20 mouse cellular contexts compared by ENCODE assay signal in the genomic region with DNA sequence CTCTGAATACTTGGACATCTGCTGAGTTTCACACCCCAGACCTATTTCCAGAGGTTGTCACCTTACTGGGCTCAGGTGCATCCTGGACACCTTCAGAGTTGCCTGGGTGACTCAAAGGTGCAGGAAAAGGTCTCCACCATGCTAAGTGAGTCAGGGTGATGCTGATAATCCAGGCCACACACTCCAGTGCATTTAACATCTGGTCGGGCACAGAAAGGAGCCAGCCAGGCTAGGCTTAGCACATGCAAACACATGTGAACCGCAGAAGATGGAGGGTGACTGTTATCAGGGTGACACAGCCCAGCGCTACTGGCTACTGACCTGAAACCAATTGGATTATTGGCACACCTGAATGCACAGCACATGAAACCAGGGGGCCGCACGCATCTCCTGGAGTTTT.
DNase-seq lines count a peak whose midpoint lies in the region; ATAC-seq and TF ChIP-seq lines count a peak whose summit lies in the region.
"Had no signal": no experiment of that assay in that cellular context is flagged by ENCODE, and none has a peak within 500 bp of the region (broad histone marks: within the 10 kb centered on the region; RNA-seq: fewer than 3 reads in every experiment).

No protein-coding gene starts in this region.

- H3K4me2 ChIP-seq in heart, postnatal 0 days (ENCODE audit: low read depth, low read length) = no peak overlapping the region
- H3K4me2 ChIP-seq in midbrain, embryonic 16.5 days (ENCODE audit: low read length) = no peak overlapping the region
- H3K4me2 ChIP-seq: embryonic facial prominence, embryonic 12.5 days; limb, embryonic 13.5 days; neural tube, embryonic 13.5 days had no signal

- no peaks in the 10 kb centered on the region for H3K27me3 ChIP-seq in heart, postnatal 0 days (ENCODE audit: control insufficient read depth, insufficient read depth, low read length)
- no peaks in the 10 kb centered on the region for H3K27me3 ChIP-seq in midbrain, embryonic 16.5 days (ENCODE audit: control insufficient read depth, insufficient read depth, low read depth, low read length)
- H3K27me3 ChIP-seq: CH12.LX; embryonic facial prominence, embryonic 12.5 days; limb, embryonic 13.5 days; neural tube, embryonic 13.5 days had no signal

- intact Hi-C loops in gastrocnemius, adult 2 months (cut with DNase I) = no loop called here

- no peak for DNase-seq in gastrocnemius, adult 2 months
- DNase-seq in gastrocnemius, adult 8-10 months (ENCODE audit: low spot score in 2 of 2) = no peak
- DNase-seq in heart, postnatal 0 days (ENCODE audit: low spot score) = no peak
- DNase-seq in heart, adult 8-10 months (ENCODE audit: low spot score) = no peak
- DNase-seq in retina, embryonic 14.5 days (ENCODE audit: low spot score) = peak; percentile 9
- no peak for DNase-seq in cerebellum, adult 9-11 months
- DNase-seq: adrenal gland, postnatal 14 days; cerebellum, adult 11-12 months; forebrain, postnatal 0 days; gastrocnemius, postnatal 10 days; kidney, postnatal 4 days had no signal

- TF ChIP-seq EP300 in heart, postnatal 0 days (IDR thresholded peaks at IDR 0.05; ENCODE audit: low read depth) = no peak

- no peaks in the 10 kb centered on the region for H3K9me3 ChIP-seq in heart, postnatal 0 days (replicated peaks; ENCODE audit: control insufficient read depth, low read length)
- H3K9me3 ChIP-seq in midbrain, embryonic 16.5 days (replicated peaks; ENCODE audit: control insufficient read depth, low read length, poor library complexity, severe bottlenecking) = no peaks in the 10 kb centered on the region
- H3K9me3 ChIP-seq: embryonic facial prominence, embryonic 12.5 days; midbrain, embryonic 10.5 days; neural tube, embryonic 13.5 days had no signal

- WGBS in heart, postnatal 0 days = 88% methylated on average over 5 of the region's 5 CpGs
- 95% methylated on average over 5 of the region's 5 CpGs for WGBS in midbrain, embryonic 16.5 days

- peak overlapping the region; percentile 71 for H3K27ac ChIP-seq in gastrocnemius, adult 2 months
- peak overlapping the region; percentile 62 for H3K27ac ChIP-seq in heart, postnatal 0 days (ENCODE audit: low read depth)
- no peak overlapping the region for H3K27ac ChIP-seq in midbrain, embryonic 16.5 days (ENCODE audit: low read length)
- H3K27ac ChIP-seq: embryonic facial prominence, embryonic 12.5 days; hindbrain, postnatal 0 days; limb, embryonic 13.5 days; liver, embryonic 14.5 days; midbrain, embryonic 10.5 days; neural tube, embryonic 13.5 days had no signal

- no peak overlapping the region for H3K9ac ChIP-seq in heart, postnatal 0 days (replicated peaks; ENCODE audit: low read depth, low read length)
- no peak overlapping the region for H3K9ac ChIP-seq in midbrain, embryonic 16.5 days (ENCODE audit: low read depth, low read length)
- H3K9ac ChIP-seq: embryonic facial prominence, embryonic 12.5 days; forebrain, postnatal 0 days; limb, embryonic 13.5 days; liver, embryonic 14.5 days; neural tube, embryonic 13.5 days had no signal

- no peak for ATAC-seq in heart, postnatal 0 days (ENCODE audit: insufficient read depth, low read depth)
- no peak for ATAC-seq in midbrain, embryonic 16.5 days
- ATAC-seq in megakaryocyte progenitor cell, adult 5-6 weeks (replicated peaks; ENCODE audit: poor library complexity) = no peak
- ATAC-seq: forebrain, postnatal 0 days; hindbrain, postnatal 0 days had no signal

- no peak overlapping the region for H3K4me3 ChIP-seq in gastrocnemius, adult 2 months
- H3K4me3 ChIP-seq in heart, postnatal 0 days (ENCODE audit: low read depth, low read length) = no peak overlapping the region
- no peak overlapping the region for H3K4me3 ChIP-seq in midbrain, embryonic 16.5 days (ENCODE audit: low read depth, low read length)
- H3K4me3 ChIP-seq: embryonic facial prominence, embryonic 12.5 days; limb, embryonic 13.5 days; midbrain, embryonic 10.5 days; neural tube, embryonic 13.5 days had no signal

- H3K36me3 ChIP-seq in heart, postnatal 0 days (replicated peaks; ENCODE audit: control insufficient read depth, insufficient read depth, low read length) = no peaks in the 10 kb centered on the region
- H3K36me3 ChIP-seq in midbrain, embryonic 16.5 days (ENCODE audit: control insufficient read depth, insufficient read depth, low read length) = no peaks in the 10 kb centered on the region
- H3K36me3 ChIP-seq: embryonic facial prominence, embryonic 12.5 days; limb, embryonic 13.5 days; midbrain, embryonic 10.5 days; neural tube, embryonic 13.5 days had no signal

- no peak for TF ChIP-seq CTCF in gastrocnemius, adult 2 months (IDR thresholded peaks at IDR 0.05)
- TF ChIP-seq CTCF in heart, postnatal 0 days (IDR thresholded peaks at IDR 0.05; ENCODE audit: low read depth) = no peak

- peaks cover 11% of the 10 kb centered on the region; the same call in 1 of the 2 replicates for H3K4me1 ChIP-seq in heart, postnatal 0 days (ENCODE audit: control insufficient read depth, insufficient read depth)
- no peaks in the 10 kb centered on the region for H3K4me1 ChIP-seq in midbrain, embryonic 16.5 days (ENCODE audit: control insufficient read depth, insufficient read depth, low read length)
- H3K4me1 ChIP-seq: embryonic facial prominence, embryonic 12.5 days; limb, embryonic 13.5 days; midbrain, embryonic 10.5 days; neural tube, embryonic 13.5 days had no signal
